22 mouse cellular contexts compared by ENCODE assay signal in genomic region chr2:104197281-104197680, GRCm38 (mm10).
A peak's percentile ranks its signal among the peaks of the same experiment; 100 is the strongest.
DNase-seq lines count a peak whose midpoint lies in the region; ATAC-seq and TF ChIP-seq lines count a peak whose summit lies in the region.
"Had no signal": no experiment of that assay in that cellular context is flagged by ENCODE, and none has a peak within 500 bp of the region (broad histone marks: within the 10 kb centered on the region; RNA-seq: fewer than 3 reads in every experiment).

No protein-coding gene starts in this region.

- no peaks in the 10 kb centered on the region for H3K27me3 ChIP-seq in stomach, postnatal 0 days (ENCODE audit: control insufficient read depth, insufficient read depth, low read length)
- H3K27me3 ChIP-seq: heart, embryonic 15.5 days; limb, embryonic 13.5 days; neural tube, embryonic 12.5 days had no signal

- no peak overlapping the region for H3K4me3 ChIP-seq in stomach, postnatal 0 days (ENCODE audit: low read depth, low read length)
- H3K4me3 ChIP-seq: heart, adult 2 months; heart, embryonic 15.5 days; limb, embryonic 13.5 days; midbrain, embryonic 10.5 days; neural tube, embryonic 12.5 days had no signal

- no peak overlapping the region for H3K4me2 ChIP-seq in stomach, postnatal 0 days (replicated peaks; ENCODE audit: low read depth)
- H3K4me2 ChIP-seq: heart, embryonic 15.5 days; limb, embryonic 13.5 days; neural tube, embryonic 12.5 days had no signal

- peak; percentile 20 for DNase-seq in gastrocnemius, postnatal 14 days
- DNase-seq in gastrocnemius, postnatal 25 days, result no peak
- DNase-seq in thymus, postnatal 4 days, result peak; percentile 47
- DNase-seq in thymus, postnatal 36 days, result no peak
- DNase-seq in stomach, postnatal 0 days (ENCODE audit: low spot score), result peak; percentile 23
- no peak for DNase-seq in spleen, postnatal 14 days (ENCODE audit: low spot score in 2 of 2)
- no peak for DNase-seq in cerebellum, postnatal 4 days (ENCODE audit: low spot score in 2 of 2)
- DNase-seq: cerebellum, postnatal 10 days; embryo, embryonic 11 days; gastrocnemius, postnatal 10 days; heart, adult 2 months; lung, adult 18-20 months; thymus, adult 18-20 months had no signal

- no peaks in the 10 kb centered on the region for H3K9me3 ChIP-seq in stomach, postnatal 0 days (ENCODE audit: control insufficient read depth, low read length)
- H3K9me3 ChIP-seq: G1E; heart, embryonic 15.5 days; limb, embryonic 13.5 days; midbrain, embryonic 10.5 days; neural tube, embryonic 12.5 days had no signal

- no peaks in the 10 kb centered on the region for H3K36me3 ChIP-seq in stomach, postnatal 0 days (ENCODE audit: control insufficient read depth, insufficient read depth, low read length)
- H3K36me3 ChIP-seq: G1E; heart, embryonic 15.5 days; limb, embryonic 13.5 days; midbrain, embryonic 10.5 days; neural tube, embryonic 12.5 days had no signal

- 0 out of 2 replicates have a peak, but pooled peaks have one; percentile 15 for ATAC-seq in common myeloid progenitor, adult 5-6 weeks (replicated peaks; ENCODE audit: low read depth, poor library complexity, severe bottlenecking)
- no peak for ATAC-seq in stomach, postnatal 0 days (ENCODE audit: low FRiP score, low TSS enrichment)
- ATAC-seq: hindbrain, embryonic 16.5 days; intestine, embryonic 16.5 days had no signal

- no peak overlapping the region for H3K9ac ChIP-seq in stomach, postnatal 0 days (ENCODE audit: low read length)
- H3K9ac ChIP-seq: heart, embryonic 15.5 days; limb, embryonic 13.5 days; neural tube, embryonic 12.5 days had no signal

- no peak for TF ChIP-seq CTCF in stomach, postnatal 0 days (IDR thresholded peaks at IDR 0.05; ENCODE audit: low read depth)

- H3K4me1 ChIP-seq in stomach, postnatal 0 days (replicated peaks; ENCODE audit: control insufficient read depth, insufficient read depth), result no peaks in the 10 kb centered on the region
- H3K4me1 ChIP-seq: midbrain, embryonic 10.5 days; neural tube, embryonic 12.5 days had no signal

- TF ChIP-seq EP300 in stomach, postnatal 0 days (optimal IDR thresholded peaks at IDR 0.05), result no peak

- H3K27ac ChIP-seq in stomach, postnatal 0 days (replicated peaks), result no peak overlapping the region
- H3K27ac ChIP-seq: heart, adult 2 months; heart, embryonic 15.5 days; kidney, postnatal 0 days; limb, embryonic 13.5 days; midbrain, embryonic 10.5 days; neural tube, embryonic 12.5 days had no signal

- intact Hi-C loops in gastrocnemius, postnatal 14 days (cut with DNase I; ENCODE audit: low total_unique reads), result no loop called here

- WGBS in stomach, postnatal 0 days, result 31% methylated on average over 3 of the region's 3 CpGs

Comparison
In these comparisons a context has a peak if more than half of its experiments do, and no peak if none do; other contexts are left out.
1. DNase-seq: peak in gastrocnemius, postnatal 14 days (single experiment), thymus, postnatal 4 days (single experiment) and stomach, postnatal 0 days (single experiment); none in gastrocnemius, postnatal 25 days (single experiment), thymus, postnatal 36 days (0 of 2), spleen, postnatal 14 days (0 of 2) and cerebellum, postnatal 4 days (0 of 2).